Mouse (Mus musculus): ENCODE data around the gene Calm5. TPM values are rescaled to one million over a fixed set of nuclear protein-coding genes. Genes with fewer than 3 reads are reported as not detected.
"Not testable (repeated sequence)": the region's sequence is repeated elsewhere in the genome, so short reads cannot be mapped to it uniquely, and the experiment has no call there.

Gene Calm5
- total RNA-seq (2021) = not detected
- long read RNA-seq, experiment 1 = 0 reads
- long read RNA-seq, experiment 2 = 0 reads

DNA sequence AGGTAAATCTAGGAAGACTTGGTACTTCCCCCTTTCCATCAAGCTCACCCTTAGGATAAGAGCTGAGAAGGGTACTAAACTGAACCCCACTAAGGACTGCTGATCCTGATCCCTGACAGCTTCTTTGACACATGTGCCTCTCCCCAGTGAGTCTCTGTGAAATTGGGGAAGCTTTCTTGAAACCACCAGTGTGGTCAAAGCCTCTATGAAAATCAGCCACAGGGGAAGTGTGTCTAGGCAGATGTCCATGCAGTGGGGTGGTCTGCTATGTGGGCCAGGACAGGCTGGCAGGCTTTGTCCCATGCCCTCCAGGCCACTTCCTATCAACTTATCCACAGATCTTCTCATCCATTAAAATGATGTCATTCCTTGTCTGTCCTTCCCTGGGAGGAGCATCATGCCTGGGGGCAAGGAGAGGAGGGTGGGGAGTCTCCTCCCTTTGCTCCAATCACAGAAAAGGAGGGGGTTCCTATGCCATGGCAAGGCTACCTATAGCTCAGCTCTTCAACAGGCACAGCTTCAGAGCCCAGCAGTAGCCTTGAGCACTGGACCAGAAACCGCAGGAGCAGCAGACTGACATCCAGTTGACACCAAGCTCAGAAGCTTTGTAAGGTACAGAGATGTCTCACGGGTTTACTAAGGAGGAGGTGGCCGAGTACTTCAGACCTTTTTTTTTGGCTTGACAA, at the start of gene Calm5:
Gene Calm5, plus strand, starts transcription at position 526 of the 686 bp plus-strand sequence.
- intact Hi-C loops (cut with DNase I); DNase-seq (ENCODE audit: low spot score in 2 of 2): not testable (repeated sequence)

DNA sequence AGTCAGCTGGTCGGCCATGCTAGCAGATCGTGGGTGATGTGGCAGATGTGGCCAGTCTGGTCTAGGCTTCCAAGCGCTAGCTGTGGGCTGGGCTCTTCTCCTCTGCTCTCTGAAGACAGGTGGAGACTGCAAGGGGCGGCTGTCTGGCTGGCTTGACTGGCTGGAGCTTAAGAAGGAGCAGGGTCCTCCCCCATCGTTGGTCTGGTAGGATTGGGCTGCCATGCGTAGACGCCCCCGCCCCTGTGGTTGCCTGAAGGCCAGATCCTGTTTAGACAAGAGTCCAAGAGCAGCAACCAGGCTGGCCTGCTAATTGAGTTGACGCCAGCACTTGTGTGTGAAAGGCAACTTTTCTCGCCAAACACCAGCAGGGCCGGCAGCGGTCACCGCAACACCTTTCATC, 49.8 kb upstream of the Calm5 start, which contains the start of gene Calml3:
Gene Calml3, minus strand, starts transcription at position 131 of the 400 bp plus-strand sequence.
- intact Hi-C loops (cut with DNase I) = no loop called here

DNA sequence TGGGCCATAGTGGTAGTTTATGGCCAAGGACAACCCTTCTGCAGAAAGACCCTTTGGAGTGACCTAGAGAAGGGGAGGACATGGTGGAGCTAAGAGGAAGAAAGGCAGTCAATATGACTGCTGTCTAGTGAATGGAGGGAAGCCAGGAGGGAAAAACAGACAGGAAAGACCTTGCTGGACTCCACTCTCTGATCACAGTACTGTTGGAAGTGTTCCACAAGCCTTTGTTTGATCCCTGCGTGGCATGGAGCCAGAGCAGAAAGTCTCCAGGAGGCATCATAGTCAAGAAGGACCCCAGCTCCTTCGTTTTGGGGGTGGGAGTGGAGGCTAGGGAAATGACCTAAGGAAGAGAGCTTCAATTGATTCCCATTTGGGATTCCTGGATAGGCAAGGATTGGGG, 48.8 kb upstream of the Calm5 start:
- intact Hi-C loops (cut with DNase I) = no loop called here
- DNase-seq (ENCODE audit: low spot score in 2 of 2) = no peak

More for the DNA sequence above, 49.8 kb upstream of the Calm5 start, which contains the start of gene Calml3:
- no peak for DNase-seq (ENCODE audit: low spot score in 2 of 2)

DNA sequence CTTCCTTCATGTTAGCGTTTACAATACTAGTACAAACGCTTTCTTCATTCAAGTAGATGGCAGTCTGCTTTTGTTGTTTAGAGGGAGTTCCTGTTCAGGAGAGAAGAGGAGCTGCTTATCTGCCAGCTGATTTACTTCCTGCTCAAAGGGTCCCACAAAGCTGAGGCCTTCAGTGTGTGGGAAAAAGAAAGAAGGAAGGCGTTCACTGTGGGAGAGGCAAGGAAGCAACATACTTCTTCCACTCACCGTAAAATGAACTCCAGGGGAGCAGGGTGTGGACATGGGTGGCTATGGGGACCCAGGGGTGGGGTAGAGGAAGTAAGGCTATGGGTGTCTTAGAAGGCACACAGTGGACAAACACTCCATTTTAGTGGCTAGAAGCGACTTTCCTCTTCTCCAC, 48.3 kb upstream of the Calm5 start:
- intact Hi-C loops (cut with DNase I) = no loop called here
- no peak for DNase-seq (ENCODE audit: low spot score in 2 of 2)

DNA sequence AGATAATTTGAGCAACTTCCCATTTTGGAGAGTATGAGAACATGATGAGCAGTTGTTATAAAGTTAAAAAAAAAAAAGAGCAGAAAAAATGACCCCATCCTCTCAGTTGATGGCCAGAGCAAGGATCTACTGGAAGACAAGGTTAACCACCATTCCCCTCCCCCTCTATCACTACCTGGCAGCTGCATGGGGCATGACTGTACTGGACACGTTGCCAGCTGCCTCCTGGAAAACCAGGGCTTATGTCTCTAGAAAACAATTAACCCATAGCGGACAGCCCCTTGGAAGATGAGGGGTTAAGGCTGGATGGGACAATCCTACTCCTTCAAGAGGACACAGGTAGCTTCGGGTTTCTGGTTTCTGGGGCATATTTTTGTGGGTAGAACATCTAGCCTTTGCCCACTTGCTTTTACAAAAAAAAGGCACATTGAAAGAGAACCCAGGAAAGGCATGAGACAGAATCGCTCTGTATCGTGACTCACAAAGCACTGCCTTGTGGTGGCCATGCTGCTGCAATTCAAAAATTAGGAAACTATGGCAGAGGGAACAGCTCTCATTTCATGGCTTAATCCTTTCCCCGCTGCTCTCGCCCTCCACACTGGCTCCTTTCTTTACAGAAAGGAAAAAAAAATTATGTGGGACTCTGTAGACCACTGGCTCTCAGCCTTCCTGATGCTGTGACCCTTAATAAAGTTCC, 46.7 kb upstream of the Calm5 start:
- no peak for DNase-seq (ENCODE audit: low spot score in 2 of 2)
- intact Hi-C loops (cut with DNase I) = no loop called here

DNA sequence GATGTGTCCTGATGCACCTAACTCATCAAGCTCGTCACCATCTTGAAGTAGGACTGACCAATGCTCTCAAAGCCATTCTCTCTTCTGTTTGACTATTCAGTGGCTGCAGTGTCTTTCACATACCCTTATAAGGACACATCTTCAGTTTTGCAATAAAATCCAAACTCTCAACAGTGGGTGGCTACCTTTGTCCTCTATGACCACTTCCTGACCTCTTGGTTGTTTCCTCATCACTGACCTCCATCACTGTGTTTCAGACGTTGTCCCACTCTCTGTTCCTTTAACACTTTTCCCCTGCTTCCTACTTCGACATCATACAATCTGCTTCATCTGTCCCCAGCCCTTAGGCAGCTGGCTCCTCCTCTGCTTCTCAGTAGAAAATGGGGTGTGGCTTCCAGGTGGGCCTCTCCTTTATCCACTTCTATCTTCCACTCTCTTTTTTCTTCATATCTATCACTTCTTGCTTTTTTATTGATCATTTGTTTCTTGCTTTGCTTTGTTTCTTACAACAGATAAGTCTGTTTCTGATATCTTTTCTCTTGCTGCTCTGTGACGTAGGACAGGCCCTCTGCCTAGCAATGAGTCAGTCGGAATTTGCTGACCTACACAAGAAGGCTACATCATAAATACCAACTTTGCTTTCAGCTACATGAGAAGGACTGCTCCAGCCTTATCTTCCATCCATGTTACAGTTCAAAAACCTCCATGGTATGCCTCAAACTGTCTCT, 35.8 kb upstream of the Calm5 start:
- intact Hi-C loops (cut with DNase I) = no loop called here
- no peak for DNase-seq (ENCODE audit: low spot score in 2 of 2)

DNA sequence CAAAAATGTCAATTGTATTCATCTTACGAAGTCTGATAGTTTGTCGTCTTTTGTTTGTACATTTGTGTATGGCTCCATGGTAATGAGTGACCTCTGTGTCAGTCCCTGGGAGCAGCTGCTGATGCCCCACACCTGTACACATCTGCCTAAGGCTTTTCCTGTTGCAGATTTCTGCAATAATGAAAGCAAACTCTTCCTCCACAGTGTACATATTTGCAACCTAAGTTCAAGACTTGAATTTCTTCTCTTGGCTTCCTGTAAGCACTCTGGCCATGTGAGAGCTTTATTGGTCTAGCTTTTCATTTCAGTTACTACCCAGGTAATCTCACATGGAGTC, 35.3 kb upstream of the Calm5 start:
- no peak for DNase-seq (ENCODE audit: low spot score in 2 of 2)
- intact Hi-C loops (cut with DNase I) = no loop called here

DNA sequence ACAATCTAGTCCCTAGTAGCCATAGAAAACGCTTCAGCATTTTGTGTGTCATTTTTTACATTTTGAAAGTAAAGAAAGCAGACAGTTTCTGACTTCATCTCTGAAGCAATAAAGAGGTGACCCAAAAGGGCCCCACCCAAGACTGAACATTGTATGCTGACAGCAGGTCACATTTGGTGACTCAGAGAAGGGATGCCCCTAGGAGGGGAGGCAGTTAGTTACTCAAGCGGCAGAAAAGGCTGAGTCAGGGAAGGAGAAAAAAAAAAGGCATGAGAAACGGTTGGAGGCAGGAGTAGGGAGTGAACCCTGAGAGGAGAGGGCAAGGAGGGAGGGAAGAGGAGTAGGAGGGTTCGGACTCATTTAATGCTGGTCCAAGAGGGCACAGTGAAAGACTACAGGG, 31.9 kb upstream of the Calm5 start:
- intact Hi-C loops (cut with DNase I) = no loop called here
- no peak for DNase-seq (ENCODE audit: low spot score in 2 of 2)

DNA sequence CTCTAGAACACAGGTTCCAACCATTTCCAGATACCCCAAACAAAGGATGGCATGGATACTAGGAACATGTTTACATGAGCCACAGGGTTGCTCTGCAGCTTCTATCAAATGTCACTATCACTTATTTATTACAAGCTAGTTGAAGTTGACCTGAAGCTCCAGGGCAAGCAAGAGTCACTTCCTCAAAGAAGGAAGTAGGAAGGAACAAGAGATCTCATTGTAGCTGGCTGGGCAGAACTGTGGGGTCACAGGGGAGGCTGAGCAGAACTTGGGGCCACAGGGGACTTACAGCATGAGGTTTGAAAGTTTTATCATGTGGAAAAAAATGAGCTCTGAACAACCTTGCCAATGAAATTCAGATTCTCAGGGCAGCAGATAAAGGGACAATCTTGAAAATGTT, 28.2 kb upstream of the Calm5 start:
- intact Hi-C loops (cut with DNase I) = no loop called here
- no peak for DNase-seq (ENCODE audit: low spot score in 2 of 2)

DNA sequence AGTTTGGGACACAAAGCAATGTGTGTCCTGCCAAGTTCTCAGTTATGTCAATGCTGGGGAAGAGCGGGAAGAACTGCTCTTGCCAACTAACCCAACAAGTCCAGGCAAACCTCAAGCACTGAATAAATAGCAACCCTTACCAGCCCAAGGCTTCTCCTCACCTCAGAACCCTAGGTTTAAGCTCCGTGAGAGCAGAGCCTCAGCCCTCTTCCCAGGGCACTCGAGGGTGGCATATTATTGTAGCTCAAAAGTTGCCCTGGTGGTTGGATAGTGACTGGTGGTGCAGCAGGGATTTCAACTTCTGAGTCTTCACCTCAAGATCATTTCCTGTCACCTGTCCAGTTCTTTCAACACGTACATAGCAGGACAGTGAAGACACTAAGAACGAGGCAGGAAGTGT, 22.4 kb upstream of the Calm5 start:
- no peak for DNase-seq (ENCODE audit: low spot score in 2 of 2)
- intact Hi-C loops (cut with DNase I) = no loop called here

DNA sequence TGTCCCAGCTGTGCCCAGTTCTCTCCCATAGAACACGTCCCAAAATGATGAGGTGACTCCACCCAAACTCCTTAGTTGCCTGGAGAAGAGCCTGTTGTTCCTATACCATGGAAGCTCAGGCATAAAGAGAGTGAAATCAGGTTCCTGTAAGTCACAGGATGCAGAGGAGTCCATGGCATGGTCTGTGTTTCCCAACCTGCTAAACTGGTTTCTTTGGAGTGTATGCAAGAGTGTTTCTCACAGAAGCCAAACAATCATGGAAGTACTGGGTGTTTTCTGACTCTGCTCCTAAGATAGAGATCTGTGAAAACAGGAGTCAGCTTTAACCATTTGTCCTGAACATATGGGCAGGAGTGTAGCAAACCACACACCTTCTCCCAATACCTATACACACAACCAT, 22.0 kb upstream of the Calm5 start:
- no peak for DNase-seq (ENCODE audit: low spot score in 2 of 2)
- intact Hi-C loops (cut with DNase I) = no loop called here

DNA sequence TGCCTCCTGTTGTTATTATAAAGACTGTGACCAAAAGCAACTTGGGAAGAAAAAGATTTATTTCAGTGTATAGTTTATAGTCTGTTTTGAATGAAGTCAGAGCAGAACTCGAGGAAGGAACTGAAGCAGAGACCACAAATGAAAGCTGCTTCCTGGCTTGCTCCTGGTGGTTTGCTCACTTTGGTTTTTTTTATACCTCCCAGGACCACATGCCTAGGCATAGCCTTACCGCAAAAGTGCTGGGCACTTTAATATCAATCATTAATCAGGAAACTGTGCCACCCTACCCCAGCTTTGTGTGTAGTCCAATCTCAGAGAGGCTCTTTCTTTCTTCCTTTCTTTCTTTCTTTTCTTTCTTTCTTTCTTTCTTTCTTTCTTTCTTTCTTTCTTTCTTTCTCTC, 21.5 kb upstream of the Calm5 start:
- intact Hi-C loops (cut with DNase I) = no loop called here
- no peak for DNase-seq (ENCODE audit: low spot score in 2 of 2)

DNA sequence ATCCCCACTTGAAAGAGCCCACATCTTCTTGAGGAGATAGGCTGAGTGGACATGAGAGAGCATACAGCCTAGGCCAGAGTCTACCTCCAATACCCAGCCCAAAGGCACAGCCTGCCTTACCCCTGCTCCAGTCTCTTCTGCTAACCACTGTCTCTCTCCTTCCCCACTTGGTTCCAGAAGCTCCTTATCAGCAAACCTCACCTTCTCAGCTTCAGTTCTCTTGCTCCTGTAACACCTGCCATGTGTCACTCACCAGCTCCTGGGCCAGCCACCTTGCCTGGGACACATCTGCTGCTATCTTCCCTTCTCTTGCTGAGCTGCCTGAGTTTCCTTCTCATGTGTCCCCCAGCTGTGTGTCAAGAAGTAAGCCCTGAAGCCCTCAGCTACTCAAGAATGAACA, 20.3 kb upstream of the Calm5 start:
- intact Hi-C loops (cut with DNase I) = not testable (repeated sequence)

DNA sequence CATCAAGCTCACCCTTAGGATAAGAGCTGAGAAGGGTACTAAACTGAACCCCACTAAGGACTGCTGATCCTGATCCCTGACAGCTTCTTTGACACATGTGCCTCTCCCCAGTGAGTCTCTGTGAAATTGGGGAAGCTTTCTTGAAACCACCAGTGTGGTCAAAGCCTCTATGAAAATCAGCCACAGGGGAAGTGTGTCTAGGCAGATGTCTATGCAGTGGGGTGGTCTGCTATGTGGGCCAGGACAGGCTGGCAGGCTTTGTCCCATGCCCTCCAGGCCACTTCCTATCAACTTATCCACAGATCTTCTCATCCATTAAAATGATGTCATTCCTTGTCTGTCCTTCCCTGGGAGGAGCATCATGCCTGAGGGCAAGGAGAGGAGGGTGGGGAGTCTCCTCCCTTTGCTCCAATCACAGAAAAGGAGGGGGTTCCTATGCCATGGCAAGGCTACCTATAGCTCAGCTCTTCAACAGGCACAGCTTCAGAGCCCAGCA, 16.6 kb upstream of the Calm5 start, which contains the start of gene Calm4:
Gene Calm4, plus strand, starts transcription at position 446 of the 496 bp plus-strand sequence.
- intact Hi-C loops (cut with DNase I); DNase-seq (ENCODE audit: low spot score in 2 of 2): not testable (repeated sequence)

More for the DNA sequence above, 20.3 kb upstream of the Calm5 start:
- DNase-seq (ENCODE audit: low spot score in 2 of 2) = not testable (repeated sequence)

DNA sequence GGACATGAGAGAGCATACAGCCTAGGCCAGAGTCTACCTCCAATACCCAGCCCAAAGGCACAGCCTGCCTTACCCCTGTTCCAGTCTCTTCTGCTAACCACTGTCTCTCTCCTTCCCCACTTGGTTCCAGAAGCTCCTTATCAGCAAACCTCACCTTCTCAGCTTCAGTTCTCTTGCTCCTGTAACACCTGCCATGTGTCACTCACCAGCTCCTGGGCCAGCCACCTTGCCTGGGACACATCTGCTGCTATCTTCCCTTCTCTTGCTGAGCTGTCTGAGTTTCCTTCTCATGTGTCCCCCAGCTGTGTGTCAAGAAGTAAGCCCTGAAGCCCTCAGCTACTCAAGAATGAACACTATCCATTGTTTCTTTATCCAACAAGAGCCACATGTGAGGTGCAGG, 13.3 kb upstream of the Calm5 start:
- DNase-seq (ENCODE audit: low spot score in 2 of 2); intact Hi-C loops (cut with DNase I): not testable (repeated sequence)

DNA sequence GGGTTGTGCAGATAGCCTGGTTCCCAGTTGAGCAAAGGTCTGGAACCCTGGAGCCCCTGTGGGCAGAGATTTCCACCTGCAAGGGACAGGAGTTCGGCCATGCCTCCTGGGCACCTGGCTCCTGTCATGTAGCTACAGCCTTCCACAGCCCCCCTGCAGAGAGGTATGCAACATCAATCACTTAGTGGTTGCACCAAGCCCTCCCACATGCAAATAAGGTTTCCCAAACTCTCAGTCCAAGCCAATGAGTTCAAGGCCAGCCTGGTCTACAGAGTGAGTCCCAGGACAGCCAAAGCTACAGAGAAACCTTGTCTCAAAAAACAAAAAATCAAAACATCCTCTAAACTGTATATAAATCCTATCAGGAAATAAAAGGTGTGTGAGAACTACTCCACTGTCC, 3.6 kb upstream of the Calm5 start:
- intact Hi-C loops (cut with DNase I) = no loop called here
- DNase-seq (ENCODE audit: low spot score in 2 of 2) = no peak

DNA sequence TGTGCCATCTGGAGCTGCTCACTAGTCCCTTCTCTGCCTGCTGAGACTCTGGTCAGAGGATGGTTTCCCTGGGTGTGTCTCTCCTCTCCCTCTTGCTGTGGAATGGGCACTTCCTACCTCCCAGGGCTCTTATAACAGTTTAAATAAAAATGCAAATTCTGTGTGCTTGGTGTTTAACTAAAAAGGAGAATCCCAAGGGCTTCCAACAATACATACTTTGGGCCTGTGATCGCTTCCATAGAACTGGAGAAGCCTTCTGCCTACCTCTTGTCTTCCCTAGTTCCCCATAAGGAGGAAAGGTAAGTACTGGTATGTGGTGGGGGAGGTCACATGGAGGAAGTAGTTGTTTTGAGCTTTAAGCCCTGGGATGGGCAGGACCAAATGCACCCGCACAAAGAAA, 883 bp downstream of the Calm5 start:
- DNase-seq (ENCODE audit: low spot score in 2 of 2) = no peak
- intact Hi-C loops (cut with DNase I) = no loop called here

DNA sequence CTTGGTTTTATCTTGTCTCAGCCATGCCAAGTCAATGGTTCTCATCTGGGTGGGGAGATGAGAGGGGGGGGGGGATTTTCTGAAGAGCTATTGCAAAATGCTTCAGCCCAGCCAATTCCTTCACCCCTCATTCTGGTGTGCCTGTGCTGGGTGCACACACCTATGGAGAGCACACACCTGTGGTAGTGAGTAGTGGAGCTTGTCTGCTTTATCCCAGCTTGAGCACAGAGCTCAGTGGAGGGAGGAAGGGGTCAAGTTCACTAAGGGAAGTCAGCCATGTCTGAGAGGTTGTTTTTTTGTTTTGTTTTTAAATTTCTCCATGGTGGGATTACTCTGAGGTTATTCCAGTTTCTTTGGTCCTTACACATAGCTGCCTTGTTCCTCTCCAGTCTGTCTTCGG, 2.3 kb downstream of the Calm5 start:
- DNase-seq (ENCODE audit: low spot score in 2 of 2) = no peak
- intact Hi-C loops (cut with DNase I) = no loop called here

DNA sequence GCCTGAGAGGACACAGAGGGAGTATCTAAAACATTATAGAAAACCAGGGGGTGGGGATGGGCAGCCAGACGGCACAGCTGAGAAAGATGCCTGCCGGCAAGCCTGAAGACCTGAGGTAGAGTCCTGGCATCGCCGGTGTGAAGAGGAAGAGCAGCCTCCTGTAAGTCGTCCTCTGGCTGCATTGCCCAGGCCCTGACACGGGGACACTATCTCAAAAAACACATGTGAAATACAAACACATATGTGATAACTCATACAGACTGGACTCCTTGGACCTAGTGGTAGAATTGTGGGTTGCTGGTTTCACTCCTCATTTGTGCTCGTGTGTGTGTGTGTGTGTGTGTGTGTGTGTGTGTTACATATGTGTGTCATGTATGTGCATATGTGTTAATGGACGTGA, 7.3 kb downstream of the Calm5 start:
- intact Hi-C loops (cut with DNase I) = no loop called here
- no peak for DNase-seq (ENCODE audit: low spot score in 2 of 2)

DNA sequence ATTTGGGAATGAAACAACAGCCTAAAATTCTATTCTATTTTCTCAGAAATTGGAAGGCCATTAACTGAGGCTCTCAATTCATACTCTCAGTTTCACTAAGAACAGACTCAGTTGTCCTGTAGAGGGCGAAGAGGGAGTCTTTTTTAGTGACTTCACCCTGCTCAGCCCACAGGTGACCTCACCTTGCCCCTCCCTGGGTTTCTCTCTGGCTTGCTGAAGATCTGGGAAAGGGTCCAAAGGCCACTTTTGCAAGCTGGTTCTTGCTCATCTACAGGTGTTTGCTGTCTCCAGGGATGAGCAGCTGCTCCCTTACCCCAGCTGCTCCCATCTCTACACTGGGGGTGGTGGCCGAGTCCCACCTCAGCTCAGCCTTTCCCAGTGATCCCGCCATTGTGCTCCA, 8.4 kb downstream of the Calm5 start:
- intact Hi-C loops (cut with DNase I) = no loop called here
- no peak for DNase-seq (ENCODE audit: low spot score in 2 of 2)
